Mouse (Mus musculus) heart, embryonic 14.5 days (tissue): Measurements from ENCODE around the gene Gm17455. TPM values are rescaled to one million over a fixed set of nuclear protein-coding genes. Genes with fewer than 3 reads are reported as not detected.

ENCODE experiments used
- ATAC-seq: fragments of 200-750 bp; cut with Nextera tagmentation; 2 replicates; pipeline ENCODE4 v1.8.0; 2017; ENCODE audit warnings: low read depth, moderate TSS enrichment; ENCODE audit not compliant: insufficient number of reproducible peaks, insufficient read depth, low FRiP score
- H3K27ac ChIP-seq, 2 experiments: fragments of 200-500 bp in 1 of 2; fragments of 300-500 bp in 1 of 2; sonication (generic) in 1 of 2; replicated peaks in 1 of 2; 2 replicates each; pipeline ENCODE4 v1.5.1; 2012 to 2014; ENCODE audit warnings: low read depth in 2 of 2, low read length in 2 of 2, control low read depth in 1 of 2, mild to moderate bottlenecking in 1 of 2, mixed read lengths in 1 of 2; ENCODE audit not compliant: control insufficient read depth in 1 of 2, insufficient read depth in 1 of 2
- H3K27me3 ChIP-seq: fragments of 300-500 bp; sonication (generic); 2 replicates; pipeline ENCODE4 v1.6.1; 2014; ENCODE audit warnings: mild to moderate bottlenecking, low read length, control low read depth; ENCODE audit not compliant: control insufficient read depth, insufficient read depth
- H3K36me3 ChIP-seq: fragments of 300-500 bp; sonication (generic); 2 replicates; pipeline ENCODE4 v1.6.1; 2014; ENCODE audit warnings: mild to moderate bottlenecking, control low read depth, low read length, mixed read lengths; ENCODE audit not compliant: control insufficient read depth, insufficient read depth
- H3K4me1 ChIP-seq, 2 experiments: fragments of 200-500 bp in 1 of 2; fragments of 300-500 bp in 1 of 2; sonication (generic) in 1 of 2; 2 replicates each; pipeline ENCODE4 v1.6.1; 2012 to 2014; ENCODE audit warnings: low read length in 2 of 2, control low read depth in 1 of 2, mixed read lengths in 1 of 2; ENCODE audit not compliant: control insufficient read depth in 2 of 2, insufficient read depth in 2 of 2
- H3K4me2 ChIP-seq: fragments of 300-500 bp; sonication (generic); 2 replicates; pipeline ENCODE4 v1.6.1; 2014; ENCODE audit warnings: mild to moderate bottlenecking, low read length
- H3K4me3 ChIP-seq, 2 experiments: fragments of 200-500 bp in 1 of 2; fragments of 300-500 bp in 1 of 2; sonication (generic) in 1 of 2; 2 replicates each; pipeline ENCODE4 v1.5.1; 2012 to 2014; ENCODE audit warnings: low read length in 2 of 2, mild to moderate bottlenecking in 2 of 2, control low read depth in 1 of 2, low read depth in 1 of 2, moderate library complexity in 1 of 2; ENCODE audit not compliant: control insufficient read depth in 1 of 2, insufficient read depth in 1 of 2
- H3K9ac ChIP-seq: fragments of 300-500 bp; sonication (generic); 2 replicates; pipeline ENCODE4 v1.6.1; 2014; ENCODE audit warnings: mild to moderate bottlenecking, low read length
- H3K9me3 ChIP-seq: fragments of 300-500 bp; sonication (generic); 2 replicates; pipeline ENCODE4 v1.6.1; 2016; ENCODE audit warnings: low read length, control low read depth; ENCODE audit not compliant: control insufficient read depth
- WGBS: fragments of 180-500 bp; shearing (Covaris S2); extraction: QIAGEN DNeasy Blood & Tissue Kit; methylation state at CpG from one replicate; pipeline ENCODE4 v1.1.7; 2014; 5-methylcytosine and 5-hydroxymethylcytosine counted together
- polyA plus RNA-seq: library from polyadenylated mRNA; unstranded; fragments of >200 nt; fragmentation: Nextera tagmentation; extraction: Ambion mirVana; gene quantifications from 2 replicates; pipeline ENCODE4 v1.2.1, GENCODE M21; 2014

Gm17455 gene
- polyA plus RNA-seq, 1 experiment from 2014 or later, result not detected

DNA sequence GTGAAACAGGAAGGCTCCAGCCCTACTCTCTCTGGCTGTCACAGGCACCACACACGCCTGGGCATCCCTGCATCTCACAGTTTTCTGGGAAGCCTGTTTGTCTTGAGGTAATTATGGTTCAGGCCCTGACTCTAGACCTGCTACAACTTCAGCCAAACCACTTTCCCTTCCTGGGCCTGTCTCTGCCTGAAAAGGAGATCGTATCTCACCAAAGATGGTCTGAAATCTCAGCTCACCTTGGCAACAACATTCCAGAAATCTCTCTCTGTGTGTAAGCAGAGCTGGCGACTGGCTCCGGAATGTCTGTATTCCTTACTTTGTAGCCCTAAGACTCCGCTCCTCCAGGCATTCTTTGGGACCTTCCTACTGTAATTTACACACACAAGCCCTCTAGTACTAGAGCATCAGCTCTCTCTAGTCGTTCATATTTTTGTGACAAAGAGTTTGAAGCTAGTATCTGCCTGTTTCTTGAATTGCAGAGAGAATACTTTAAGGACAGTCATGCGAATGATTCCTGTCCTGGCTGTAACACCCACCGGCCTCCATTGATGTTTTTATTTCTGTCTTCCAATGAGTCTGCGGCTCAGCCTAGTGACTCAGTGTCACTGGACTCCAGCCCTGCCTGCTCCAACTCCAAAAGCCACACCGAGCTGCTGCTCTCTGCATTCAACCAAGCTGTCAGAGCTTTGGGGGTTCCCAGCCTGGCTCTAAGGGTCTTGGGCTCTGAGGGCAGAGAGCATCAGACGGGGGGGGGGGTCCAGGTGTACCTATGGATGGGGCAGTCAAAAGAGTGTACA is 44.4 kb upstream of the Gm17455 start:
- 44% methylated on average over 11 of the region's 11 CpGs for WGBS
- no peak overlapping the region for H3K9ac ChIP-seq
- no peak for ATAC-seq
- H3K27me3 ChIP-seq, result no peaks in the 10 kb centered on the region
- H3K27ac ChIP-seq, result no peak overlapping the region
- no peaks in the 10 kb centered on the region for H3K9me3 ChIP-seq
- H3K36me3 ChIP-seq, result no peaks in the 10 kb centered on the region
- no peak overlapping the region for H3K4me2 ChIP-seq
- no peak overlapping the region for H3K4me3 ChIP-seq
- H3K4me1 ChIP-seq, result peaks cover 8 to 13% of the 10 kb centered on the region in 2 experiments

DNA sequence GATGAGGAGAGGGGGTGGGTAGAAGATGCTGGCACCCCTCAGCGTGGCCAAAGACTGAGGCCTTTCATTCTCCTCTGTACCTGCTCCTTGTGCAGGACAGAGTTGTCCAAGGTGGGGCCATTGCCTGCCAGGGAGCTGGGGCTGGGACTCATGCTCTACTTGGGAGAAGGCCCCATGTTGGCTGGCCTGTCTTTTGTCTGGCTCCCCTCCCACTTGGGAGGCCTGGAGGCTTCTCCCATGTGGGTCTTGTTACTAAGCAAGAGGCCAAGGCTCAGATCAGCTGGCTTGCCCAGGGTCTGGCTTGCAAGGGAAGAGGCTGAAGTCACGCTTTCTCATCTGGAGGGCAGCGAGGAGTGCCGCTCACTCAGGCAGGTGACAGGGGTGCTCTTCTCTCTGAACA is 42.1 kb upstream of the Gm17455 start:
- Histone ChIP-seq H3K4me2 (no peak overlapping the region), H3K9ac (no peak overlapping the region), H3K4me1 (no peaks in the 10 kb centered on the region; a peak in 1 of 4 replicates), H3K27me3 (no peaks in the 10 kb centered on the region), H3K9me3 (no peaks in the 10 kb centered on the region), H3K36me3 (no peaks in the 10 kb centered on the region), H3K4me3 (no peak overlapping the region), H3K27ac (no peak overlapping the region)
- 86% methylated on average over 4 of the region's 4 CpGs for WGBS
- no peak for ATAC-seq

DNA sequence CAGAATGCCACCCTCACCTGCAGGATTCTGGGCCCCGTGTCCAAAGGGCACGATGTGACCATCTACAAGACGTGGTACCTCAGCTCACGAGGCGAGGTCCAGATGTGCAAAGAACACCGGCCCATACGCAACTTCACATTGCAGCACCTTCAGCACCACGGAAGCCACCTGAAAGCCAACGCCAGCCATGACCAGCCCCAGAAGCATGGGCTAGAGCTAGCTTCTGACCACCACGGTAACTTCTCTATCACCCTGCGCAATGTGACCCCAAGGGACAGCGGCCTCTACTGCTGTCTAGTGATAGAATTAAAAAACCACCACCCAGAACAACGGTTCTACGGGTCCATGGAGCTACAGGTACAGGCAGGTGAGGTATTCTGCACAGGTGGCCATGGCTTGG is 41.6 kb upstream of the Gm17455 start:
- no peaks in the 10 kb centered on the region for H3K9me3 ChIP-seq
- no peak overlapping the region for H3K4me3 ChIP-seq
- H3K4me1 ChIP-seq, result no peaks in the 10 kb centered on the region; a peak in 1 of 4 replicates
- H3K4me2 ChIP-seq, result no peak overlapping the region
- H3K36me3 ChIP-seq, result no peaks in the 10 kb centered on the region
- no peak overlapping the region for H3K9ac ChIP-seq
- 94% methylated on average over 14 of the region's 14 CpGs for WGBS
- H3K27ac ChIP-seq, result no peak overlapping the region
- ATAC-seq, result no peak
- H3K27me3 ChIP-seq, result no peaks in the 10 kb centered on the region

DNA sequence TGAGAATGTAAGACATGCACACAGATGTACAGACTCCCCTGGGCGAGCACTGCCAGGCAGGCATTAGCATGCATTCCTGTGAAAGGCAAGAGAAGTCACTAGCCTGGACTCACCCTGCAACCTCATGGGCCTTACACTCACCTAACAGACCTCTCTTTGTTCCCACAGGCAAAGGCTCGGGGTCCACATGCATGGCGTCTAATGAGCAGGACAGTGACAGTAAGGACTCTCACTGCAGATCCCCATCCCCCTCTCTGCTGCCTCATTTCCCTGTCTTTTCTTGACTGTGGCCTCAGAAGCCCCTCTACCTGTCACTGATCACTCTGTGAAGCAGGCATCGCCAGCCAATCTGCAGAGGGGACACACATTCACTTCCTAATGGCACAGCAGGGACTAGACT is 40.8 kb upstream of the Gm17455 start:
- H3K36me3 ChIP-seq, result no peaks in the 10 kb centered on the region
- H3K4me3 ChIP-seq, result no peak overlapping the region
- H3K27ac ChIP-seq, result no peak overlapping the region
- no peak overlapping the region for H3K9ac ChIP-seq
- no peak for ATAC-seq
- no peak overlapping the region for H3K4me2 ChIP-seq
- WGBS, result 50% methylated on average over 4 of the region's 4 CpGs
- H3K27me3 ChIP-seq, result no peaks in the 10 kb centered on the region
- H3K9me3 ChIP-seq, result no peaks in the 10 kb centered on the region
- H3K4me1 ChIP-seq, result no peaks in the 10 kb centered on the region; a peak in 1 of 4 replicates

DNA sequence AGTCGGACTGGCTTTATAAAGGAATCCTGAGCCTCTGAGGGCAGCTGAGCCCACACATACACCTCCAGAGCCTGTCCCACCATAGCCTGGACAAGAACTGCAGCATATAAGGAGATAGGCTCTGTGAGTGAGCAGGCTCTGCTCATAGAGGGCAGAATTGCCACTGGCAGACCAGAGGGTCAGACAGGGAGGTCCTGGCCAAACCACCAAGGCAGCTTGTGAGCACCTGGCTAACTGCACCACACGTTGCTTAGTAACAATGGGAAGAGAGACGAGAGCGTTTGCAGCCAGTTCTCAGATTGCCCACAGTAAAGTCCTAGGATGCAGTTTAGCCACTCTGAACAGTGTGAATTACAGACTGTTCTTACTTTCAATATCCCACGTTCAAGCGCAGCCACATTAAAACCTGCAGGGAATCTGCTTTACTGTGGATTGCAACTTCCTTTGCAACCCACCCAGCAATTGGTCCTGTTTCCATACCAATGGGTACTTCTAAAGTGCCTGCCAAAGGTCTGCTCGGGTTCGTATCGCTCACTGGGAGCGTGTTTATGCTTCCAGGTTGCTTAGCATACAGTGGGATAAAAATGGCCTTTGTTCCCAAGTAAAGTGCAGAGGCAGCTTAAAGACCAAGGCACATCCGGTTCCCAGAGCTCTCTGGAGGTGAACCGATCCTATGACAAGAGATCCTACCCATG is 37.8 kb upstream of the Gm17455 start:
- H3K4me2 ChIP-seq, result no peak overlapping the region
- H3K9ac ChIP-seq, result no peak overlapping the region
- no peaks in the 10 kb centered on the region for H3K36me3 ChIP-seq
- no peak overlapping the region for H3K4me3 ChIP-seq
- H3K27ac ChIP-seq, result no peak overlapping the region
- no peaks in the 10 kb centered on the region for H3K27me3 ChIP-seq
- ATAC-seq, result no peak
- WGBS, result 70% methylated on average over 12 of the region's 12 CpGs
- peaks cover 6 to 7% of the 10 kb centered on the region in 2 experiments; a peak in 1 of 4 replicates for H3K4me1 ChIP-seq
- H3K9me3 ChIP-seq, result no peaks in the 10 kb centered on the region

DNA sequence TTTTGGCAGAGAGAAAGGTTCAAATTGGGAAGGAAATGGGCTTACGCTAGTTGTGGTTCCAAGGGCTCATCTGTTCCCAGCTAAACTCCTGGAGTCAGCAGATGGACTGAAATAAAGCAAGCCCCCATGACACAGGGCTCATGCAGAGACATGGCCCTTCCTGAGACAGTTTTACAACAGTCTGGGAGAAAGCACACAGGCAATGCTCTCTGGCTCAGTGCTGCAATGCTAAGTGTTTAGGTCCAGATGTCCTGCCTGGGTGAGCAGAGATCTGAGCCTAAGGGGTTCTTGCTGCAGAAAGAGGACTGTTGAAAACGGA is 37.3 kb upstream of the Gm17455 start:
- H3K9ac ChIP-seq, result no peak overlapping the region
- H3K4me1 ChIP-seq, result peaks cover 6 to 7% of the 10 kb centered on the region in 2 experiments; a peak in 1 of 4 replicates
- no peaks in the 10 kb centered on the region for H3K36me3 ChIP-seq
- H3K9me3 ChIP-seq, result no peaks in the 10 kb centered on the region
- WGBS, result 73% methylated on average over 2 of the region's 2 CpGs
- no peak overlapping the region for H3K27ac ChIP-seq
- H3K4me3 ChIP-seq, result no peak overlapping the region
- no peaks in the 10 kb centered on the region for H3K27me3 ChIP-seq
- no peak for ATAC-seq
- no peak overlapping the region for H3K4me2 ChIP-seq

DNA sequence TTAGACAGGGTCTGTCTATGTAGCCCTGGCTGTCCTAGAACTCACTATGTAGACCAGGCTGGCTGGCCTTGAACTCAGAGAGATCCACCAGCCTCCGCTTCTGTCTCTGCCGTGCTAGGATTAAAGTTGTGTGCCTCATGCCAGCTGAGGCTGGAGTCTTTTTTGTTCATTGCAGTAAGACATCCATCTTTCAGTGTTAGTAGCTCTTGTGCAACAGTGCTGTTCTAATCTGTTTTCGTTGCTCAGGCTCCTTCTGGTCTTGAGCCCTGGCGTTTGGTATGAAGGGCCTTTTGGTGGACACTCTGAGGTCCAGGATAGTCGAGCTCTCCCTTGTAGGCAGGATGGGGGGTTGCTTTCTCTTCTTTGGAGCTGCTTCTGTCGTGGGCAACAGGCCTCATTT is 36.1 kb upstream of the Gm17455 start:
- no peak overlapping the region for H3K4me2 ChIP-seq
- no peak overlapping the region for H3K27ac ChIP-seq
- no peaks in the 10 kb centered on the region for H3K27me3 ChIP-seq
- no peaks in the 10 kb centered on the region for H3K36me3 ChIP-seq
- H3K4me1 ChIP-seq, result peaks cover 6 to 7% of the 10 kb centered on the region in 2 experiments; a peak in 1 of 4 replicates
- no peak overlapping the region for H3K9ac ChIP-seq
- no peaks in the 10 kb centered on the region for H3K9me3 ChIP-seq
- WGBS, result 67% methylated on average over 6 of the region's 6 CpGs
- no peak for ATAC-seq
- H3K4me3 ChIP-seq, result no peak overlapping the region
